Mouse (Mus musculus) c-Kit-positive CD71-negative TER-119-negative erythroid progenitor cells, embryonic 14.5 days (primary cell): ENCODE measurements at regions not wholly inside any gene's neighbourhood (a gene's known extent, or its start where the extent isn't known, plus 50 kb on each side); places are given as distances from the start of the nearest gene placed in this dataset.
"Not testable (repeated sequence)": the region's sequence is repeated elsewhere in the genome, so short reads cannot be mapped to it uniquely, and the experiment has no call there.

ENCODE experiments used
- DNase-seq: peaks from one replicate; pipeline ENCODE4 v3.0.0-alpha.2; 2013; ENCODE audit warnings: low read depth

GRCm38 (mm10) chr4:7392696-7393095 is 846.1 kb downstream of the Car8 start:
- DNase-seq, result no peak

DNA sequence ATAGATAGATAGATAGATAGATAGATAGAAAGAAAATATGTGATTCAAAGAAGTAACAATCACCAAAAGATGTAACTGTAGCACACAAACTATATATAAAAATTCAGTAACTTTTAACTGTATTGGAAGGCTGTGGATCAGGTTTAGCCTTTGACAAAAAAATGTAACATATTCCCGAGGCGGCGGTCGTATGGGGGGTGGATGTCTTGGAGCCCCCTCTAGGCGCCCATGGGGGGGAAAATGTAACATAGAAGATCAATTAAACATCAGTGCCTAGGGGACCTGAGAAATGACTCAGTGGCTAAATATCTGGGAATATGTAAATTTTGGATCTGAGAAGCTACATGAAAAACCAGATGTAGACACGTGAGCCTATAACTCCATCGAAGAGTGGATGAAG is 847.2 kb downstream of the Car8 start:
- DNase-seq, result no peak

GRCm38 (mm10) chr4:7385069-7385468 is 853.8 kb downstream of the Car8 start:
- no peak for DNase-seq

- DNase-seq, result no peak
Observed at GRCm38 (mm10) chr4:7379996-7380395, 858.8 kb downstream of the Car8 start.

- DNase-seq, result no peak
Observed at GRCm38 (mm10) chr4:7364238-7365040, 874.4 kb downstream of the Car8 start.

- no peak for DNase-seq
Observed at GRCm38 (mm10) chr4:7363508-7363907, 875.3 kb downstream of the Car8 start.

- DNase-seq, result no peak
Observed at GRCm38 (mm10) chr4:7356202-7356601, 882.6 kb downstream of the Car8 start.

DNA sequence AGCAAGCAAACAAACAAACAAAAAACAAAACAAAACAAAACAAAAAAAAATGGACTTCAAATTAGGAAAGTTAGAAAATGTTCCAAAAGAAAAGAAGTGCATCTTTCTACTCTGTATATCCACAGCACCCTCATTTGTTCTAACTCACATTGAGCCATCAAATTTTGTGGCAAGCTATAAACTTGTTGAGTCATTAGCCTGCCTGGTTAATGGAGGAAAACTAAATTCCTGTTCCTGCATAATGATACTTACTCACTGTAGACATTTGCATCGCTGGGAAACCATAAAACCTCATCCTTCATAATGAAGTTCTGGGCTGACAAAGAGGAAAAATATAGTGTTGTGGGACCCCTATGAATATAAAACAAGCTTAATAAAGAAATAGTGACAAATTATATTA is 891.5 kb downstream of the Car8 start:
- DNase-seq, result no peak

- no peak for DNase-seq
Observed at GRCm38 (mm10) chr4:7341159-7341558, 897.7 kb downstream of the Car8 start.

GRCm38 (mm10) chr4:7314261-7314660 is 924.6 kb downstream of the Car8 start:
- no peak for DNase-seq

- no peak for DNase-seq
Observed at GRCm38 (mm10) chr4:7313219-7313618, 925.6 kb downstream of the Car8 start.

DNA sequence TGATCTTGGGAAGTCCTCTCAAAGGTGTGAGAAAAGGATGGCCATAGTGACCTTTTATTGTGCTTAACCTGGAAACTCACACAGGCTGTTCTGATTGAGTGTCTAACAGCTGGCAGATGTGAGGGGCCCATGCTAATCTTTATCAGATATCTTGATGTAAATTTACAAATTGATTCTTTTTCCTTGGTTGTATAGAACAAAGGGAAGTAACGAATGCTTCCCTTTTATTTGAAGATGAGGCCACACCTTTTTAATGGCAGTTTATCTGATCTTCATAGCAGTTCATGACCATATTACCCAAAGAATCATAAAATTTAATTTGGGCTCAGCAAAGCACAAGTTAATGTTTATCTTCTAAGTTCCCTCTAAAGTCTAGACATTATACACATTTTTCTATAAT is 926.7 kb downstream of the Car8 start:
- no peak for DNase-seq

GRCm38 (mm10) chr4:7269047-7269446 is 969.8 kb downstream of the Car8 start:
- DNase-seq, result no peak

- no peak for DNase-seq
Observed at GRCm38 (mm10) chr4:7256486-7256885, 982.4 kb downstream of the Car8 start.

DNA sequence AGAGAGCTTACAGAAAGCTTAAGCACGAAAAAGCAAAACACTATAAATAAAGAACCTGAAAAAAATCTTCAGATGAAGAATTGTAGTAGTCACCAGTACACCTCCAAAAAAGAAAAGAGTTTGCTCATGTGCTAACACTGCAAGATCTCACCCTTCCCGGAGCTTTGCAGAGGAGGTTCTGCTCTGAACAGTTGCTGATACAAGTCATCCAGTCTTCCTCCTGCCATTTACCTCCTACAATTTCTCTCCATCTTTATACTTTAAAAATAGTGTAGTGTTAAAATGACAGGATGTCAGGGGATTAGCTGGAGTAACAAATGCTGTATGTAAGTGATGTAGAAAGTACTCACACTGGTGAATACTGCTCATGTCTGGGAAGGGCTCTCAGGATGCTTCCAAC is 985.2 kb downstream of the Car8 start:
- DNase-seq, result no peak

DNA sequence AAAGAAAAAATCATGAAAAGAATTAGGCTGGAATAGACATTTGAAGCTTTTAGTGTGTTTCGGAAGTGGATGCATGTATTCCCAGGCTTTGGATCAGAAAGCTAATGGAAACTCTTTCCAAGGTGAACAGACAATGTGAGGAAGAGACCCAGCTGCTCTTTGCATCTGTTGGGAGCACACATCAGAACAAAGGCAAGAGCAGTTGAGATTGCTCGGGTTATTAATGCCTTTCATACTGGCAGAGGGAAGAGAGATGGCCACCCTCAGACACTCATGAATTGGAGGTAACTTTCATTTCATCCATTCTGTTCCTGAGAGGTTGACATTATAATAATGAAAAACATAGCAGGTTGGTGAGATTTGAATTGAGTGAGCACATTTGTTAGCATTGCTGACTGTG is 987.2 kb downstream of the Car8 start:
- DNase-seq, result no peak

DNA sequence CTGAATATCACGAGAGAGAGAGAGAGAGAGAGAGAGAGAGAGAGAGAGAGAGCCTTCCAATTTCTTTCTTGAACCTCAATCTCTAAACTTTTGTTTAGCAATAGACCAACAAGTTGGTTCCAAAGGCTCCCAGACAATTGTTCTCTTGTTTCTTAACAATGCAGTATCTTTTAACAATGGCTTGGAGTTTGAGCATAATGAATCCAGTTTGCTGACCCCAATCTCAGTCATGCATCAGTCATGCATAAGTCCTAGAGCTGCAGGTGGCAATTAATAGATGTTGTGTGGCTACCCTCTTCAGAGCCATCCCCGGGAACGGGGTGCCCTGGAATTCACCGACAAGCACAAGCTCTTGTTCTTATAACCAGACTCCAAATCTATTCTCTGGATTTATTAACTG is 991.0 kb downstream of the Car8 start:
- DNase-seq, result no peak

DNA sequence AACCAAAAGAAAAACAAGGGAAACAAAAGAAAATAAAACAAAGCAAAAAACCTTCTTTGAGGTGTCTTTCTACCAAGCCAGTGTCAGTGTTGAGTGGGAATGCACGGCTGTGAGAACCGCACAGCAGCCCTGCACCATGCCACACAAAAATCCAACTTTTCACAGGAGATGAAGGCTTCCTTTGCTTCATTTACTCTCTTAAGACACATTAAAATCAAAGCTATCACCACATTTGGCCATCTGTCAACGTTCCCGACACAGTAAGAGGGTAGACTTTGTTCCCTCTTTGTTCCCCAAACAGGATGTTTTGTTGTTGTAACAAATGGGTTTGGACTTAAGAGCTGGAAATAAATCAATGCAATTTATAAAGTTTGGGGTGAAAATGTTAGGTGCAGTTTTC is 991.6 kb downstream of the Car8 start:
- DNase-seq, result no peak

GRCm38 (mm10) chr4:7246828-7247227 is 992.0 kb downstream of the Car8 start:
- DNase-seq, result no peak

- peak; percentile 10 for DNase-seq
Observed at GRCm38 (mm10) chr4:7245653-7246052, 993.2 kb downstream of the Car8 start.

- no peak for DNase-seq
Observed at GRCm38 (mm10) chr4:7237848-7238247, 1001.0 kb downstream of the Car8 start.

- DNase-seq, result not testable (repeated sequence)
Observed at GRCm38 (mm10) chr4:7234537-7234936, 1004.3 kb downstream of the Car8 start.

DNA sequence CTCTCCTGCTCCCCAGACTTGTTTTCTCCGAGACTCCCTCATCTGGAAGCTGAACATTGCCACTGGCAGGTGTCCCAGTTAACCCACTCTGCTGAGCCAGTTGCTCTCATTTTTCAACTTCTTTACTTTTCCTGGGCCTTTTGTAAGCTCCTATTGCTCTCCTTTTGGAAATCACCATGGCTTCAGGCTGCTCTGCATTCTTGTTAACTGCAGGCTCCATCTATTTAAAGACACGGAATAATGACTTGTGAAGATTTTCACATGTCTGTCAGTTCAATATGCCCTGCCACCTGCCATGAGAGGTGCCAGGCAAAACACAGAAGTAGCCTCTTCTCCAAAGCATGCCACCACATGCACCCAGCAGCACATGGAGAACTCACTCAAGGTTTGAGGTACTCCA is 1009.9 kb downstream of the Car8 start:
- DNase-seq, result no peak

GRCm38 (mm10) chr4:7222922-7223321 is 1015.9 kb downstream of the Car8 start:
- no peak for DNase-seq
